In the genomic region with DNA sequence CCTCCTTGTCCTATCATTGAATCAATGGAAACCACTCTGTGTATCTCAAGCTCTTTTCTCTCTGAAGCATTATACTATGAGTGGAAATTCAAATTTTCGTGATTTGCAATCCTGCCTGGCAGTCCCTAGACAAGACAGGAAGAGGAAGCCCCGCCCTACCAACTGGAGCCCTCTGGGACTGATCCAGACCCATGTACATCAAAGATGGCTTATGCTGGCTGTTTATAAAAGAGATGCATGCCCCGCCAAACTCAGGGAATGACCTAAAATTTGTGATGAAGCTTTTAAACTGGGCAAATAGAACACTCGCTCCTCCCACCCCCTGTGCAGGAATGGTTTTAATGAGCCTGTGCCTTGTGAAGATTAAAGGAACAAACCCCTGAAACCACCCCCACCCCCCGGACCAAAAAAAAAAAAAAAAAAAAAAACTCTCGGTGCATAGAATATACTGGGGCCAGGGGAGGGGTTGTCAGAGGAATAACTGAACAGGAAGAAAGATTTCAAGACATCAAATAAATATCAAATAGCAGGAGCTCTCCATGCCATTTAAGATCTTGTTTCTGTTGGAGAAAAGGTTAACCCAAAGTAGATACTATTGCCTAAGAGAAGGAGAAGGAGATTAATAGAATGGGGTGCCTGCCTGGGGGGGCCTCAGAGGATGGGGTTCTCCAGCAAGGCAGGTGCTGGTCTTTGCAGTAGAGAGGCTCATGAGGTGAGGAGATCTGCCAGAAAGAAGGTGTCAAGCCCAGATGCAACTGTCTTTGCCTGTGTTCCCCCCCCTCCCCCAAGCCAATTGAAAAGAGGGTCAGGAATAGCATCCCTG, we compare ENCODE assay signal across 8 mouse cellular contexts.
DNase-seq lines count a peak whose midpoint lies in the region; ATAC-seq lines count a peak whose summit lies in the region.

No protein-coding gene starts in this region.

- no peak overlapping the region for H3K4me2 ChIP-seq in lung, embryonic 16.5 days (ENCODE audit: low read depth, low read length)

- intact Hi-C loops in heart, postnatal 25 days (cut with DNase I): no loop called here

- no peaks in the 10 kb centered on the region for H3K4me1 ChIP-seq in lung, embryonic 16.5 days (replicated peaks; ENCODE audit: control insufficient read depth, insufficient read depth, low read length)
- H3K4me1 ChIP-seq in heart, embryonic 10.5 days: no peaks in the 10 kb centered on the region

- H3K9me3 ChIP-seq in lung, embryonic 16.5 days (ENCODE audit: control insufficient read depth, low read length): no peaks in the 10 kb centered on the region
- no peaks in the 10 kb centered on the region for H3K9me3 ChIP-seq in heart, embryonic 10.5 days

- no peak overlapping the region for H3K9ac ChIP-seq in lung, embryonic 16.5 days (ENCODE audit: low read length)

- peak; percentile 76 for ATAC-seq in frontal cortex, adult (ENCODE audit: low TSS enrichment)
- 0 out of 2 replicates have a peak, but pooled peaks have one; percentile 23 for ATAC-seq in lung, embryonic 16.5 days (ENCODE audit: low read depth)

- 47% methylated on average over 6 of the region's 6 CpGs for WGBS in lung, embryonic 16.5 days
- WGBS in heart, embryonic 10.5 days: 73% methylated on average over 6 of the region's 6 CpGs

- H3K27me3 ChIP-seq in lung, embryonic 16.5 days (ENCODE audit: control insufficient read depth, insufficient read depth, low read depth, low read length): no peaks in the 10 kb centered on the region
- no peaks in the 10 kb centered on the region for H3K27me3 ChIP-seq in heart, embryonic 10.5 days (ENCODE audit: insufficient read depth, poor library complexity, severe bottlenecking)

- H3K4me3 ChIP-seq in lung, embryonic 16.5 days (ENCODE audit: low read length): no peak overlapping the region
- H3K4me3 ChIP-seq in heart, embryonic 10.5 days: no peak overlapping the region

- DNase-seq in ES-CJ7 (ENCODE audit: low read depth, low spot score): peak; percentile 37
- DNase-seq in cerebellum, adult 11 months: peak; percentile 75
- no peak for DNase-seq in ovary, adult 18-20 months (ENCODE audit: low spot score)
- DNase-seq in heart, embryonic 10.5 days (ENCODE audit: low spot score): no peak
- no peak for DNase-seq in kidney, adult 8-10 months
- no peak for DNase-seq in heart, postnatal 25 days (ENCODE audit: low spot score)

- H3K36me3 ChIP-seq in lung, embryonic 16.5 days (ENCODE audit: control insufficient read depth, insufficient read depth, low read length): no peaks in the 10 kb centered on the region
- H3K36me3 ChIP-seq in heart, embryonic 10.5 days: no peaks in the 10 kb centered on the region

- H3K27ac ChIP-seq in lung, embryonic 16.5 days (ENCODE audit: low read length): no peak overlapping the region
- no peak overlapping the region for H3K27ac ChIP-seq in heart, embryonic 10.5 days

Comparison
In these comparisons a context has a peak if more than half of its experiments do, and no peak if none do; other contexts are left out.
1. DNase-seq: peak in ES-CJ7 (single experiment) and cerebellum, adult 11 months (single experiment); none in ovary, adult 18-20 months (single experiment), heart, embryonic 10.5 days (single experiment), kidney, adult 8-10 months (0 of 2) and heart, postnatal 25 days (single experiment).